Mouse (Mus musculus) c-Kit-positive CD71-negative TER-119-negative erythroid progenitor cells, embryonic 14.5 days (primary cell): ENCODE measurements around the gene Irgq.
"Not testable (repeated sequence)": the region's sequence is repeated elsewhere in the genome, so short reads cannot be mapped to it uniquely, and the experiment has no call there.

Source experiments
- DNase-seq: peaks from one replicate; pipeline ENCODE4 v3.0.0-alpha.2; 2013; ENCODE audit warnings: low read depth

Gene Irgq

GRCm38 (mm10) chr7:24516319-24516718 lies 14.2 kb upstream of the Irgq start:
- DNase-seq, result not testable (repeated sequence)

GRCm38 (mm10) chr7:24517077-24517476 lies 13.4 kb upstream of the Irgq start:
- DNase-seq, result no peak

GRCm38 (mm10) chr7:24517654-24518053 lies 12.8 kb upstream of the Irgq start:
- no peak for DNase-seq

- DNase-seq, result no peak
Measured at GRCm38 (mm10) chr7:24519130-24519529, 11.4 kb upstream of the Irgq start.

GRCm38 (mm10) chr7:24520054-24520453 lies 10.4 kb upstream of the Irgq start:
- DNase-seq, result not testable (repeated sequence)

GRCm38 (mm10) chr7:24522805-24523204 lies 7.7 kb upstream of the Irgq start:
- DNase-seq, result no peak

GRCm38 (mm10) chr7:24523723-24524122 lies 6.8 kb upstream of the Irgq start:
- DNase-seq, result no peak

GRCm38 (mm10) chr7:24524978-24525377 lies 5.5 kb upstream of the Irgq start:
- no peak for DNase-seq

GRCm38 (mm10) chr7:24525686-24526420 lies 4.6 kb upstream of the Irgq start:
- no peak for DNase-seq

GRCm38 (mm10) chr7:24528861-24529260 lies 1.6 kb upstream of the Irgq start:
- DNase-seq, result no peak

GRCm38 (mm10) chr7:24529580-24529979 lies 909 bp upstream of the Irgq start:
- DNase-seq, result no peak

GRCm38 (mm10) chr7:24531211-24531971 lies 902 bp downstream of the Irgq start:
- peak; percentile 49 for DNase-seq

GRCm38 (mm10) chr7:24533031-24533571 lies 2.6 kb downstream of the Irgq start:
- DNase-seq, result no peak

GRCm38 (mm10) chr7:24533806-24534205 lies 3.3 kb downstream of the Irgq start:
- no peak for DNase-seq

GRCm38 (mm10) chr7:24534301-24534700 lies 3.8 kb downstream of the Irgq start:
- no peak for DNase-seq

- no peak for DNase-seq
Measured at GRCm38 (mm10) chr7:24537081-24537480, 6.6 kb downstream of the Irgq start.

GRCm38 (mm10) chr7:24537591-24537990 lies 7.1 kb downstream of the Irgq start:
- DNase-seq, result no peak

GRCm38 (mm10) chr7:24538154-24538553 lies 7.7 kb downstream of the Irgq start:
- no peak for DNase-seq

GRCm38 (mm10) chr7:24538701-24539100 lies 8.2 kb downstream of the Irgq start:
- no peak for DNase-seq

- no peak for DNase-seq
Measured at GRCm38 (mm10) chr7:24539686-24540085, 9.2 kb downstream of the Irgq start.

GRCm38 (mm10) chr7:24544506-24544905 lies 14.0 kb downstream of the Irgq start:
- no peak for DNase-seq

GRCm38 (mm10) chr7:24546068-24546614 lies 15.7 kb downstream of the Irgq start, which contains the start of the genes Pinlyp and Xrcc1:
Gene Pinlyp, minus strand, starts transcription at chr7:24546118.
Gene Xrcc1, plus strand, starts transcription at chr7:24546289.
- no peak for DNase-seq
